Mouse (Mus musculus): Measurements from ENCODE around the gene Tbk1.

DNA sequence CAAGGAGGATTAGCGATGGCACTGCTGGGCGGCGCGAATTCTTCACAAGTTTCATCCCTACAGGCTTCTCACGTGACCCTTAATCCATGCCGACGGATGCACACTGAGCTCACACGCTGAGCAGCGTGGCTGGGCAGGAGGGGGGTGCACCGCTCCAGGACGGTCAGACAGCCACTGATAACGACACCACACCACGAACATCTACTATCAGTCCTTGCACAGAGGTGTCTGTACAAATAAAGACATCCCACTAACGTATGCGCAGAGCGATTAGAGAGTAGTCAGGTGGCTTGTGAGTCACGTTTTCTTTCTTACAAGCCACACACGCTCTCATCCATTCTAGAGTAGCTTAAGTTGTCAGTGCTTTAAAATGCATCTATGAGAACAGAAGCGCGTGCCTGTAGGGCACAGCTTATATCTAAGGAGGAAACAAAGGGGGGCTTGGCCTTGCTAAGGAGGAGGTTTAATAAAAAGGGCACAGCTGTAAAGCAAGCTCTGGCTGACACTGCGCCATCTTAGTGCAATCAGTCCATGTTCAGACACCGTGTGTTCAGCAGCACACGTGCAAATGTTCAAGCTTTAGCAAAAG, 17.5 kb downstream of the Tbk1 start:
- TF ChIP-seq CTCF (IDR thresholded peaks at IDR 0.05; ENCODE audit: extremely low read depth, insufficient read depth, low read length) (no peak), POLR2A (IDR thresholded peaks at IDR 0.05; ENCODE audit: extremely low read depth, insufficient read depth, low read length) (no peak)
